Mouse (Mus musculus): ENCODE results near the gene Fbl.

GRCm38 (mm10) chr7:28186631-28187030 is 17.1 kb downstream of the Fbl start:
- TF ChIP-seq CTCF (IDR thresholded peaks at IDR 0.05; ENCODE audit: borderline replicate concordance, control insufficient read depth, extremely low read depth, insufficient read depth, low read length, poor library complexity) (no peak), POLR2A (IDR thresholded peaks at IDR 0.05; ENCODE audit: control insufficient read depth, extremely low read depth, insufficient read depth, low read length, poor library complexity) (no peak)

Measured in thymus, adult 2 months (tissue).